Mouse (Mus musculus) limb, embryonic 12.5 days (tissue): ENCODE data around the gene Eomes. TPM values are rescaled to one million over a fixed set of nuclear protein-coding genes. Genes with fewer than 3 reads are reported as not detected.

Experiments
- ATAC-seq: fragments of 200-750 bp; cut with Nextera tagmentation; 2 replicates; pipeline ENCODE4 v1.8.0; 2017; ENCODE audit warnings: low read depth, moderate TSS enrichment; ENCODE audit not compliant: insufficient number of reproducible peaks, insufficient read depth, low FRiP score, low TSS enrichment
- H3K27ac ChIP-seq: fragments of 300-500 bp; sonication (generic); 2 replicates; pipeline ENCODE4 v1.5.1; 2016; ENCODE audit warnings: mild to moderate bottlenecking, moderate library complexity
- H3K27me3 ChIP-seq: fragments of 300-500 bp; sonication (generic); 2 replicates; pipeline ENCODE4 v1.6.1; 2016; ENCODE audit warnings: mild to moderate bottlenecking, moderate library complexity
- H3K36me3 ChIP-seq: fragments of 300-500 bp; sonication (generic); 2 replicates; pipeline ENCODE4 v1.6.1; 2016; ENCODE audit warnings: mild to moderate bottlenecking, moderate library complexity
- H3K4me1 ChIP-seq: fragments of 300-500 bp; sonication (generic); replicated peaks from 2 replicates; pipeline ENCODE4 v1.6.1; 2016
- H3K4me2 ChIP-seq: fragments of 300-500 bp; sonication (generic); 2 replicates; pipeline ENCODE4 v1.6.1; 2016; ENCODE audit warnings: mild to moderate bottlenecking, moderate library complexity
- H3K4me3 ChIP-seq: fragments of 300-500 bp; sonication (generic); replicated peaks from 2 replicates; pipeline ENCODE4 v1.5.1; 2016; ENCODE audit warnings: mild to moderate bottlenecking
- H3K9ac ChIP-seq: fragments of 300-500 bp; sonication (generic); replicated peaks from 2 replicates; pipeline ENCODE4 v1.6.1; 2016; ENCODE audit warnings: mild to moderate bottlenecking, moderate library complexity
- H3K9me3 ChIP-seq: fragments of 300-500 bp; sonication (generic); 2 replicates; pipeline ENCODE4 v1.6.1; 2016; ENCODE audit warnings: mild to moderate bottlenecking, moderate library complexity
- WGBS: fragments of 180-500 bp; shearing (Covaris S2); methylation state at CpG from one replicate; pipeline ENCODE4 v1.1.7; 2016; 5-methylcytosine and 5-hydroxymethylcytosine counted together
- polyA plus RNA-seq: library from polyadenylated mRNA; unstranded; fragments of >200 nt; fragmentation: Nextera tagmentation; extraction: Ambion mirVana; gene quantifications from 2 replicates; pipeline ENCODE4 v1.2.1, GENCODE M21; 2016

Gene Eomes
- polyA plus RNA-seq, 1 experiment from 2014 or later: 0.75 TPM

DNA sequence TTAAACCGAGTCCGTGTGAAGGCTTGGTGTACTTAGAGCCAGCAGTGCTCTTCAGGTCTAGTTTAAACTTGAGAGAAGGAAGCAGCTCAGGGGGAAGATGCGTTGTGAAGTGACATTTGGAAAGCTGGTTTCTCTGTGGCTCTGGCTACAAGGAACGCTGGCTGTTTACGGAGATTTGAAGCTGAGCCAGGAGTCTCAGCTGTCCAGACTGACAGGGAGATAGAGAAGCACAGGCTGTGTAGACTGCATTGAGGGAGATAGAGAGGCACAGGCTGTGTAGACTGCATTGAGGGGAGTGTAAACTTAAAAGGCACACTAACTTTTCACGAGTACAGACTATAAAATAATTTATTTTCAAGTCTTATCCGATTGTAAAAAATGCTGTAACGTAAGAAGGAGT, 42.0 kb downstream of the Eomes start:
- no peaks in the 10 kb centered on the region for H3K27me3 ChIP-seq
- no peaks in the 10 kb centered on the region; the same call in 1 of the 2 replicates for H3K4me1 ChIP-seq
- no peak overlapping the region for H3K4me2 ChIP-seq
- ATAC-seq: no peak
- WGBS: 58% methylated on average over 8 of the region's 8 CpGs
- H3K27ac ChIP-seq: no peak overlapping the region
- H3K9ac ChIP-seq: no peak overlapping the region
- no peaks in the 10 kb centered on the region for H3K9me3 ChIP-seq
- H3K4me3 ChIP-seq: no peak overlapping the region
- H3K36me3 ChIP-seq: peaks cover 37% of the 10 kb centered on the region

DNA sequence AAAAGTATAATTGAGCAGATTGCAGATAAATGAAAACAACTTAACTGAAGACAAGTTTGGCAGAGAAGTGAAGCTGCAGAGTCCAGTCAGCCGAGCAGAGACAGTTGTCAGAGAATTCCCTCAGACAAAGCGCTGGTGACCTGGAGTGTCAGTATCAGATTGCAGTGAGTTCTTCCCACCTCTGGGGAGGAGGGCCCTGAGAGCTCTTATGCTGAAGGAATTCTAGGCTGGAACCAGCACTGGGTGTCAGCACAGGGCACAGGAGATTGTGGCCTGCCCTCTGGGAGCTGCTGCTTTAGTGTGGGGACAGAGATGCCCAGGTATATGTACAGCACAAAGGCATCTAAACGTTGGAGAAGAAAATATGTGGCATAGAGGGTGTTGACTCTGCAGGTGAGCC, 42.8 kb downstream of the Eomes start:
- no peak overlapping the region for H3K4me3 ChIP-seq
- H3K27ac ChIP-seq: no peak overlapping the region
- 14% methylated on average over 3 of the region's 3 CpGs for WGBS
- H3K4me1 ChIP-seq: no peaks in the 10 kb centered on the region; the same call in 1 of the 2 replicates
- no peak overlapping the region for H3K4me2 ChIP-seq
- H3K9me3 ChIP-seq: no peaks in the 10 kb centered on the region
- peaks cover 38% of the 10 kb centered on the region for H3K36me3 ChIP-seq
- no peak overlapping the region for H3K9ac ChIP-seq
- no peak for ATAC-seq
- H3K27me3 ChIP-seq: no peaks in the 10 kb centered on the region

DNA sequence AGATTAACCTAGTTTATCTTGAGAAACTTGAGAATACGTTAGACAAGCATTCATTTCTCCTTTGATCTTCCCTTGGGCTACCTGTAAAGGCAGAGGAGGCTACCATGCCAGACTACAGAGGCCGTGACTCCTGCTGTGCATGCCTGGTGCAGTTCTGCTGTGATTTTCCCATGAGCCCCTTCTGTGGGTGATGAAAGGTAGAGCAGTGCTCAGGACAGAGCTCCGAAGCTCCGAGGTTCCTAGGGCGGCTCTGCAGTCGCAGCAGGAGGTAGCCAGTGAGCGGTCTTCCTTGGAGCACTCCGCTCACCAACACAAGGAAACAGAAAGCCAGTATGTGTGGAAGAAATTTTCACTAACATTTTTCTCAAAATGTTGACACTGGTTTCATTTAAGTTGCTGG, 43.6 kb downstream of the Eomes start:
- Histone ChIP-seq H3K36me3 (peaks cover 46% of the 10 kb centered on the region), H3K27ac (no peak overlapping the region), H3K4me1 (no peaks in the 10 kb centered on the region; the same call in 1 of the 2 replicates), H3K9me3 (no peaks in the 10 kb centered on the region), H3K27me3 (no peaks in the 10 kb centered on the region), H3K9ac (no peak overlapping the region), H3K4me3 (no peak overlapping the region), H3K4me2 (no peak overlapping the region)
- no peak for ATAC-seq
- WGBS: 71% methylated on average over 8 of the region's 8 CpGs

DNA sequence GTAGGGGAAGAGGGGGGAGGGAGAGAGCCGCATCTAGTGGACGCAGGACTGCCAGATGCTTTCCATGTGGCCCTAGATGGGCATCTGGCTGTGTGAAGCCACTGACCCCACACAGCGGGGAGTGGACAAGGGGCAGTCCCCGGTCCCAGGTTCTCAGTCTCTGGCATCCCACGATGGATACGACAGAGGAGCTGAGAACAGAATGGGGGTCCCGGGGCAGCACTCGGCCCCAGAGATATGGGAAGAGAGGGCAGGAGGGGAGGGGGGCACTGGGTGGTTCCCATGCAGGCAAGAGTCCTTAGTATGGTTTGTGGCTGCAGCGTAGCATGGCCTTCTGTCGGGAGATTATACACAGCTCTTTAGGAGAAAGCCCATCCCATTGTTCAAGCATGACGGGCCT, 45.7 kb downstream of the Eomes start:
- no peaks in the 10 kb centered on the region for H3K27me3 ChIP-seq
- peaks cover 64% of the 10 kb centered on the region for H3K36me3 ChIP-seq

DNA sequence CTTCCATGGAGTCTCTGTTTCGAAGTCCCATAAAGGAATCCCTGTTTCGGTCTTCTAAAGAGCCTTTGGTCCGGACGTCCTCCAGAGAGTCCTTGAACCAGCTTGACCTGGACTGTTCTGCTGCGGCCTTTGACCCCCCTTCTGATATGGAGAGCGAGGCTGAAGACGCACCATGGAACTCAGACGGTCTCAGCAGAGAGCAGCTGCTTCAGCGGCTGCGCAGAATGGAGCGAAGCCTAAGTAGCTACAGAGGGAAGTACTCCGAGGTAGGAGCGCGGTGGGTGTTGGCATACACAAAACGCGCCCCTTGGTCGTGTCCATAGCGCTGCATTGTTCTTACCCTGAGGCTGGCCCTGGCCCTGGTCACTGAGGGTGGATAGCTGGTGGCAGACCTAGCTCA, 49.0 kb downstream of the Eomes start:
- WGBS: 93% methylated on average over 18 of the region's 18 CpGs
- no peaks in the 10 kb centered on the region for H3K27me3 ChIP-seq

More for the DNA sequence above, 45.7 kb downstream of the Eomes start:
- H3K4me2 ChIP-seq: no peak overlapping the region
- H3K4me3 ChIP-seq: no peak overlapping the region
- ATAC-seq: no peak
- H3K9ac ChIP-seq: no peak overlapping the region
- H3K9me3 ChIP-seq: no peaks in the 10 kb centered on the region
- no peaks in the 10 kb centered on the region; the same call in 1 of the 2 replicates for H3K4me1 ChIP-seq
- no peak overlapping the region for H3K27ac ChIP-seq
- WGBS: 90% methylated on average over 11 of the region's 11 CpGs

DNA sequence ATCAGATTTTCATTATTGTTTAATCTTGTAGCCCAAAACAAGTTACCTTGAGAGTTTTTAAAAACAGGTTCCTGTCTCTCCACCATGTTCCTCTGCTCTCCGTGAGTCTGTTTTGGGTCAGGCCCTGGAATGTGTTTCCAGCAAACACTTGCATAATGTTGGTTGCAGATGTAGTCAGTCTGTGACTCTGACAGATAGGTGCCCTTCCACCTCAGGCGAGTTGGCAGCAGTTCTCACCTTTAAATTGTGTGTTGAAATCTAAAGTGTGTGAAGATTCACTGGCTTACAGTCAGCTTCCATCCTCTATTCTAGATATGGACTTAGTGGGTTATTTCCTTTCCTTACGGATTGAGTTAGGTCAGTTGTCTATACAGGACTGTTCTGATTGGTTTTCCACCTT, 51.8 kb downstream of the Eomes start:
- no peaks in the 10 kb centered on the region for H3K4me1 ChIP-seq
- WGBS: 87% methylated on average over 3 of the region's 3 CpGs
- H3K36me3 ChIP-seq: peaks cover 96% of the 10 kb centered on the region
- no peak overlapping the region for H3K27ac ChIP-seq
- no peak overlapping the region for H3K9ac ChIP-seq
- ATAC-seq: no peak
- no peaks in the 10 kb centered on the region for H3K27me3 ChIP-seq
- no peak overlapping the region for H3K4me3 ChIP-seq
- H3K9me3 ChIP-seq: no peaks in the 10 kb centered on the region
- H3K4me2 ChIP-seq: no peak overlapping the region

More for the DNA sequence above, 49.0 kb downstream of the Eomes start:
- H3K9me3 ChIP-seq: no peaks in the 10 kb centered on the region
- peaks cover 97% of the 10 kb centered on the region for H3K36me3 ChIP-seq
- no peak overlapping the region for H3K27ac ChIP-seq
- H3K4me1 ChIP-seq: no peaks in the 10 kb centered on the region
- H3K9ac ChIP-seq: no peak overlapping the region
- no peak overlapping the region for H3K4me2 ChIP-seq
- no peak overlapping the region for H3K4me3 ChIP-seq
- ATAC-seq: no peak

DNA sequence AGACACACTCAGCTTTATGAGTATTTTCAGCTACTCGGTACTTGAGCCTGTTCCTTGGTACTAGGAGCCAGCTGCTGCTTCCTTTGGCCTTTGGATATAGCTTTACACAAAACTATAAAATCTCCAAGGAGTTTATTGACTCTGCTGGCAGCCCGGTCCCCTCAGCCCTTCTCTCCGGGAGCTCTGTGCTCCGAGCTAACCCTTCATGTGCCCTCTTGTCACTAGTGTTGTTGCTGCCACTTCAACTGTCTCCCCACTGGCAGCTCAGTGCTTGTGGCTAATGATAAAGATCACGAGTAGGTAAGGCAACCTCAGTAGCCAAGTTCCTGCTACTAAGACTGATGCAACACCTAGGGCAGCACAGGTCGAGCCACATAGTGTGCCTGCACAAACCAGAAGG, 52.7 kb downstream of the Eomes start:
- no peak overlapping the region for H3K9ac ChIP-seq
- no peak for ATAC-seq
- H3K27ac ChIP-seq: no peak overlapping the region
- no peak overlapping the region for H3K4me3 ChIP-seq
- H3K4me2 ChIP-seq: no peak overlapping the region
- no peaks in the 10 kb centered on the region for H3K9me3 ChIP-seq
- H3K4me1 ChIP-seq: no peaks in the 10 kb centered on the region
- H3K36me3 ChIP-seq: peaks cover 95% of the 10 kb centered on the region
- H3K27me3 ChIP-seq: no peaks in the 10 kb centered on the region
- WGBS: 77% methylated on average over 6 of the region's 6 CpGs

DNA sequence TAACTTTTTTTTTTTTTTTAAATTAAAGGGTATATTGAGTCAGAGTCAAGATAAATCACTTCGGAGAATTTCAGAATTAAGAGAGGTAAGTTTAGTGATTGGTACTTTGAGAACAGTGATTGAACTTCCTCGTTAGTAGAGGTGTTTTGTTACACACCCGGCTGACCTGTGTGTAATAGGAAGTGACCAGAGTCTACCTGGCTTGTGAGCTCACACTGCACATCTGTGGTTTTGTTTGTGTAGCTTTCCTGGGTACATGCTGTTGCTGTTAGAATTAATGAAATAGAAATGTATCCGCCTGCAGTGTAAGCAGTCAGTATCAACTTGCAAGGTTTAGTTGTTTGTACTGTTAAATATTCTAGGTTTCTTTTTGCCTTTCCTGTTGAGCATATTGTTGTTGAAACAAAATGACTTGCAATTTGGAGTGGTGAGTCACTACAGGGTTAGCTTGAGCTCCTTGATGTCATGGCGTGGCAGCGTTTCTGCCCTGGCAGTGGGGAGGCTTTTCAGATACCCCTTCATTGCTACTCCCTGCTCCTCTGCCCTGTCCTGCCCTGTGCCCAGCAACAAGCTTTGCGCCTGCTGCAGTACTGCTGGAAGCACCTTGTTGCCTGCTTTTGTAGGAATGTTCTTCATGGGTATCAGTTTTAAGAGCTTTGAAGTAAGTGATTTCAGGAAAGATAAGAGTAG, 54.6 kb downstream of the Eomes start:
- no peak overlapping the region for H3K4me2 ChIP-seq
- no peaks in the 10 kb centered on the region for H3K4me1 ChIP-seq
- no peak overlapping the region for H3K27ac ChIP-seq
- 84% methylated on average over 7 of the region's 7 CpGs for WGBS
- H3K9ac ChIP-seq: no peak overlapping the region
- H3K4me3 ChIP-seq: no peak overlapping the region
- H3K9me3 ChIP-seq: no peaks in the 10 kb centered on the region
- peaks cover 94% of the 10 kb centered on the region for H3K36me3 ChIP-seq
- no peaks in the 10 kb centered on the region for H3K27me3 ChIP-seq
- no peak for ATAC-seq

Other genes starting within 250 kb of the Eomes start
- 62.4 and 68.5 TPM in 2 replicates for gene Golga4, start 28.1 kb downstream of the Eomes start, polyA plus RNA-seq
- 12.6 and 12.9 TPM in 2 replicates for gene Itga9, start 128.5 kb downstream of the Eomes start, polyA plus RNA-seq